Mouse (Mus musculus): ENCODE data around the gene Pinlyp. TPM values are rescaled to one million over a fixed set of nuclear protein-coding genes. Genes with fewer than 3 reads are reported as not detected.

Pinlyp gene
- not detected in 2 replicates for polyA plus RNA-seq (2015; fragmentation: Nextera tagmentation; extraction: Ambion mirVana)

- peak within 1 kb of the TSS; percentile 63 for H3K27ac ChIP-seq (ENCODE audit: low read length)
- WGBS (ENCODE audit: insufficient replicate concordance) = 45% methylated on average over 13 of the region's 13 CpGs
- H3K4me3 ChIP-seq (ENCODE audit: low read depth, low read length) = peak within 1 kb of the TSS; percentile 90
- H3K27me3 ChIP-seq (ENCODE audit: control insufficient read depth, insufficient read depth, low read depth, low read length) = no peaks in the 10 kb centered on the region
- peak within 1 kb of the TSS; percentile 90 for H3K9ac ChIP-seq (ENCODE audit: low read depth, low read length)
- peaks cover 16% of the 10 kb centered on the region for H3K4me1 ChIP-seq (ENCODE audit: control insufficient read depth, low read depth, low read length)
- no peaks in the 10 kb centered on the region for H3K9me3 ChIP-seq (replicated peaks; ENCODE audit: control insufficient read depth, low read length)
- H3K4me2 ChIP-seq (ENCODE audit: low read depth, low read length) = peak within 1 kb of the TSS; percentile 83
- H3K36me3 ChIP-seq (ENCODE audit: control insufficient read depth, insufficient read depth) = no peaks in the 10 kb centered on the region
- ATAC-seq (ENCODE audit: low read depth) = no peak
Measured at GRCm38 (mm10) chr7:24546068-24546614, at the start of gene Pinlyp, which contains the start of gene Xrcc1. Pinlyp (minus strand) TSS chr7:24546118. Xrcc1 (plus strand) TSS chr7:24546289.

GRCm38 (mm10) chr7:24595464-24595863 lies 49.5 kb upstream of the Pinlyp start:
- Histone ChIP-seq H3K4me3 (ENCODE audit: low read depth, low read length) (peak overlapping the region; percentile 70; the same call in 1 of the 2 replicates), H3K4me2 (ENCODE audit: low read depth, low read length) (peak overlapping the region; percentile 90; the same call in 1 of the 2 replicates), H3K9me3 (replicated peaks; ENCODE audit: control insufficient read depth, low read length) (no peaks in the 10 kb centered on the region), H3K36me3 (ENCODE audit: control insufficient read depth, insufficient read depth) (no peaks in the 10 kb centered on the region), H3K4me1 (ENCODE audit: control insufficient read depth, low read depth, low read length) (peaks cover 34% of the 10 kb centered on the region), H3K27ac (ENCODE audit: low read length) (no peak overlapping the region), H3K27me3 (ENCODE audit: control insufficient read depth, insufficient read depth, low read depth, low read length) (no peaks in the 10 kb centered on the region), H3K9ac (ENCODE audit: low read depth, low read length) (no peak overlapping the region)
- 35% methylated on average over 2 of the region's 2 CpGs for WGBS (ENCODE audit: insufficient replicate concordance)
- no peak for ATAC-seq (ENCODE audit: low read depth)

DNA sequence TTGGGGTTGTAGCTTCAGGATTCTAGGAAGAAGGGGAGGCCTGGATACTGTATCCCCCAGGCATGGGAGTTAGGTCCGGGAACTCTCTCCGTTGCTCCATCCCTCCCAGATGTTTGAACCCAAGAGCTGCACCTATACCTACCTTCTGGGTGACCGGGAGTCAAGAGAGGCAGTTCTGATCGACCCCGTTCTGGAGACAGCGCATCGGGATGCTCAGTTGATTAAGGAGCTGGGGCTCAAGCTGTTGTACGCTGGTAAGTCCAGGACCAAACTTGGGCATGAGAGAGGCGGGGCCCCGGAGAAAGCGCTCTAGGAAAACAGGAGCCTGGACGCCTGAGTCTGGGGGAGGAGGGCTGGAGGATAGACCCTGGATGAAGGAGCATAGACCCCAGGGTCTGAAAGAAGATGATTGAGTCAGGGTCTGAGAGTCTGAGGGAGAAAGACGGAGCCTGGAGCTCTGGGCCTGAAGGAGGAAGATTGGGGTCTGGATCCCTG lies 48.4 kb upstream of the Pinlyp start:
- peak overlapping the region; percentile 70 for H3K4me3 ChIP-seq (ENCODE audit: low read depth, low read length)
- peak overlapping the region; percentile 71 for H3K9ac ChIP-seq (ENCODE audit: low read depth, low read length)
- no peak overlapping the region for H3K27ac ChIP-seq (ENCODE audit: low read length)
- H3K4me1 ChIP-seq (ENCODE audit: control insufficient read depth, low read depth, low read length) = peaks cover 34% of the 10 kb centered on the region
- ATAC-seq (ENCODE audit: low read depth) = no peak
- no peaks in the 10 kb centered on the region for H3K9me3 ChIP-seq (replicated peaks; ENCODE audit: control insufficient read depth, low read length)
- H3K36me3 ChIP-seq (ENCODE audit: control insufficient read depth, insufficient read depth) = no peaks in the 10 kb centered on the region
- H3K4me2 ChIP-seq (ENCODE audit: low read depth, low read length) = peak overlapping the region; percentile 90
- no peaks in the 10 kb centered on the region for H3K27me3 ChIP-seq (ENCODE audit: control insufficient read depth, insufficient read depth, low read depth, low read length)
- 13% methylated on average over 13 of the region's 13 CpGs for WGBS (ENCODE audit: insufficient replicate concordance)

DNA sequence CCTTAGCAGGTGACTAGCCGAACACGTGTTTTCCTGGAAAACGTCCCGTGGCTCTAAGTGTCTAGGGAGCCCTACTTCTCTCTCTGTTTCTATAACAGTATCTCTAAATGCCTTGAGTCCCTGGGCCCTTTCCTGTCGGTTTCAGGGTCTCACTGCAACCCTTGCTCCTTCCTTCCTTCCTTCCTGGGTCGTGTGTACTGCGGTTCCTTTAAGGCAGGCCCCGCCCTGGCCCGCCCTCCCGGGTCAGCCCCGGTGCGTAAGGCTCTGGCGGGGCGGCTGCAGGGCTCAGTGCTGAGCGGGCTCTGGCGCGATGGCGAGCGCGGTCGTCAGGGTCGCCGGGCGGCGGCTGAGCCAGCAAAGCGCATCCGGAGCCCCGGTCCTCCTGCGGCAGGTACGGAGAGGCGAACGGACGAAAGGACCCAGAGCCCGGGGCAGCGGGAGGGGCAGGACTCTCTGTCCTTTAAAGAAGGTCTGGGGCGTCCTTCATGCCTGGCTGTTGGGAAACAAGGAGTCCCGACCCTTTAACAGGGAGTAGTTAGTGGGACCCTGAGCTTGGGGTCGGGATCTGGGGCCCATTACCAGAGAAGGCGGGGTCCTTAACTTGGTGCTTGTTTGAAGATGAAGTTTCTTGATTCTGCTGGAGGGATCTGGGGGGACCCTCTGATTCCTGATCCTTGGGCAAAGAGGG lies 47.8 kb upstream of the Pinlyp start:
- no peak overlapping the region for H3K27ac ChIP-seq (ENCODE audit: low read length)
- peak overlapping the region; percentile 70 for H3K4me3 ChIP-seq (ENCODE audit: low read depth, low read length)
- H3K4me2 ChIP-seq (ENCODE audit: low read depth, low read length) = peak overlapping the region; percentile 90
- ATAC-seq (ENCODE audit: low read depth) = peak; percentile 90
- no peaks in the 10 kb centered on the region for H3K9me3 ChIP-seq (replicated peaks; ENCODE audit: control insufficient read depth, low read length)
- peaks cover 34% of the 10 kb centered on the region for H3K4me1 ChIP-seq (ENCODE audit: control insufficient read depth, low read depth, low read length)
- peak overlapping the region; percentile 71 for H3K9ac ChIP-seq (ENCODE audit: low read depth, low read length)
- no peaks in the 10 kb centered on the region for H3K36me3 ChIP-seq (ENCODE audit: control insufficient read depth, insufficient read depth)
- H3K27me3 ChIP-seq (ENCODE audit: control insufficient read depth, insufficient read depth, low read depth, low read length) = no peaks in the 10 kb centered on the region
- WGBS (ENCODE audit: insufficient replicate concordance) = under 1% methylated on average over 38 of the region's 39 CpGs

DNA sequence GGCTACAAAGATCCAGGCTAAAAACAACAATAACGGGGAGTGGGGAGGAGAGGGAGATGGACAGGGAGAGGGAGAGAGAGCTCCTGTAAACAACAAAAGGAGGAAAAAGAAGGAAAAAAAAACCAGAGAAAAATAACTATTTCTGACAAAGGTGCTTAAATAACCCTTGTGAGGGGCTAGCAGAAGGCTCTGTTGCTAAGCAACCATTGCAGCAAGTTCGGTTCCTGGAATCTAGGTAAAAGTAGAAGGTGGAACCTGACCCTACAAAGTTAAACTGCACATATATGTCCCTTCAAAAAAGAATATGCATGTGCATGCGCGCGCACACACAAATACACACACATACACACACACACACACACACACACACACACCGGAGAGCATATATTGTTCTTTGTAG lies 46.9 kb upstream of the Pinlyp start:
- Histone ChIP-seq H3K9me3 (replicated peaks; ENCODE audit: control insufficient read depth, low read length) (no peaks in the 10 kb centered on the region), H3K4me1 (ENCODE audit: control insufficient read depth, low read depth, low read length) (peaks cover 32% of the 10 kb centered on the region), H3K36me3 (ENCODE audit: control insufficient read depth, insufficient read depth) (no peaks in the 10 kb centered on the region), H3K4me2 (ENCODE audit: low read depth, low read length) (no peak overlapping the region), H3K27me3 (ENCODE audit: control insufficient read depth, insufficient read depth, low read depth, low read length) (no peaks in the 10 kb centered on the region), H3K27ac (ENCODE audit: low read length) (no peak overlapping the region), H3K4me3 (ENCODE audit: low read depth, low read length) (no peak overlapping the region), H3K9ac (ENCODE audit: low read depth, low read length) (no peak overlapping the region)
- ATAC-seq (ENCODE audit: low read depth) = no peak
- WGBS (ENCODE audit: insufficient replicate concordance) = 73% methylated on average over 6 of the region's 6 CpGs

GRCm38 (mm10) chr7:24592163-24592562 lies 46.2 kb upstream of the Pinlyp start:
- Histone ChIP-seq H3K4me2 (ENCODE audit: low read depth, low read length) (peak overlapping the region; percentile 12; the same call in 1 of the 2 replicates), H3K4me1 (ENCODE audit: control insufficient read depth, low read depth, low read length) (peaks cover 35% of the 10 kb centered on the region), H3K9ac (ENCODE audit: low read depth, low read length) (no peak overlapping the region), H3K4me3 (ENCODE audit: low read depth, low read length) (no peak overlapping the region), H3K9me3 (replicated peaks; ENCODE audit: control insufficient read depth, low read length) (no peaks in the 10 kb centered on the region), H3K36me3 (ENCODE audit: control insufficient read depth, insufficient read depth) (no peaks in the 10 kb centered on the region), H3K27me3 (ENCODE audit: control insufficient read depth, insufficient read depth, low read depth, low read length) (no peaks in the 10 kb centered on the region), H3K27ac (ENCODE audit: low read length) (0 out of 2 replicates have a peak overlapping the region, but pooled peaks have one; percentile 10)
- ATAC-seq (ENCODE audit: low read depth) = no peak
- WGBS (ENCODE audit: insufficient replicate concordance) = 44% methylated on average over 4 of the region's 4 CpGs

DNA sequence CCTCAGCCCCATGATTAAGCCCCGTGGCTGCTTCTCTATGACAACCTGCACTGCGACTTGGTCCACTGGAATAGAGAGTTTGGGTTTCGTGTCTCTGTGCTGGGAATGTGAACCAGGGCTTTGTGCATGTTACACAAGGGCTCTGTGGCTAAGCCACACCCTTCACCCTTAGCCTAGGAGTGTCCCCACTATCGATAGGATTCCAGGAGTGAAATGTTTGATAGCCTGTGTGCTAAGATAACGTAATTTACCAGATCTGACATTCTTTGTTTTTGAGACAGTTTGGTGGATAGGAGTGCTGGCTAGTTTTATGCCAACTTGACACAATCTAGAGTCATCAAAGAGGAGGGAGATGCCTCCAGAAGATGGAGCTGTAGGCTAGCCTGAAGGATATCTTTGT lies 45.8 kb upstream of the Pinlyp start:
- Histone ChIP-seq H3K9me3 (replicated peaks; ENCODE audit: control insufficient read depth, low read length) (no peaks in the 10 kb centered on the region), H3K36me3 (ENCODE audit: control insufficient read depth, insufficient read depth) (no peaks in the 10 kb centered on the region), H3K27ac (ENCODE audit: low read length) (0 out of 2 replicates have a peak overlapping the region, but pooled peaks have one; percentile 10), H3K9ac (ENCODE audit: low read depth, low read length) (no peak overlapping the region), H3K27me3 (ENCODE audit: control insufficient read depth, insufficient read depth, low read depth, low read length) (no peaks in the 10 kb centered on the region; the same call in 1 of the 2 replicates), H3K4me2 (ENCODE audit: low read depth, low read length) (peak overlapping the region; percentile 12; the same call in 1 of the 2 replicates), H3K4me1 (ENCODE audit: control insufficient read depth, low read depth, low read length) (peaks cover 38% of the 10 kb centered on the region), H3K4me3 (ENCODE audit: low read depth, low read length) (no peak overlapping the region)
- WGBS (ENCODE audit: insufficient replicate concordance) = 39% methylated on average over 5 of the region's 5 CpGs
- ATAC-seq (ENCODE audit: low read depth) = peak; percentile 62

- H3K27ac ChIP-seq (ENCODE audit: low read length) = no peak overlapping the region
- peaks cover 20% of the 10 kb centered on the region for H3K27me3 ChIP-seq (ENCODE audit: control insufficient read depth, insufficient read depth, low read depth, low read length)
- H3K36me3 ChIP-seq (ENCODE audit: control insufficient read depth, insufficient read depth) = no peaks in the 10 kb centered on the region
- no peak for ATAC-seq (ENCODE audit: low read depth)
- no peak overlapping the region for H3K4me3 ChIP-seq (ENCODE audit: low read depth, low read length)
- H3K4me1 ChIP-seq (ENCODE audit: control insufficient read depth, low read depth, low read length) = peaks cover 28% of the 10 kb centered on the region
- H3K9me3 ChIP-seq (replicated peaks; ENCODE audit: control insufficient read depth, low read length) = no peaks in the 10 kb centered on the region; the same call in 1 of the 2 replicates
- no peak overlapping the region for H3K9ac ChIP-seq (ENCODE audit: low read depth, low read length)
- no peak overlapping the region for H3K4me2 ChIP-seq (ENCODE audit: low read depth, low read length)
- 66% methylated on average over 13 of the region's 13 CpGs for WGBS (ENCODE audit: insufficient replicate concordance)
Measured at GRCm38 (mm10) chr7:24588336-24588735, 42.4 kb upstream of the Pinlyp start.
